Mouse (Mus musculus) small intestine, adult 2 months (tissue): Measurements from ENCODE around the gene Il27ra.

Experiments
- CTCF ChIP-seq: fragments of 200-500 bp; IDR thresholded peaks from 2 replicates; pipeline ENCODE4 v1.5.1; 2012; ENCODE audit warnings: low read depth, mild to moderate bottlenecking, control low read depth, inconsistent platforms, low read length, moderate library complexity, mixed read lengths; ENCODE audit not compliant: insufficient replicate concordance, insufficient read length; ENCODE audit errors: extremely low read depth
- POLR2A ChIP-seq: fragments of 200-500 bp; IDR thresholded peaks from 2 replicates; pipeline ENCODE4 v1.6.1; 2012; ENCODE audit warnings: low read depth, mild to moderate bottlenecking, control low read depth, inconsistent platforms, low read length, moderate library complexity

DNA sequence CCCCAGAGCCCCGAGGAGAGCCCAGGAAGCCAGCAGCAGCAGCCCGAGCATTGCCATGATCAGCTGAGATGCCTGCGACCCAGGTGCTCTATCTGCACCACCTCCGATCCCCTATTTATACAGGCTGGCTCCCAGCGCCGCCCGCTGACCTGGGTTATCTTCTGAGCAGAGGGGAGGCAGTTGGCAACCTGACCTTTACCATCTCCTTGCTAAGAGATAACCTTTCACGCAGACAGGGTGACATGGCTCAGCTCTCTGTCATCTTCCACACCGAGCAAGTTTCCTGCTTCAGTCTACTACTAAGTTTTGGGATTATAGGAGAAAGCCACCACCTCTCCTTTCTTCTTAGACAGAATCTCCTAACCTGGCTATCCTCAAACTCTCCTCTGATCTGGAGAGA lies 2.5 kb upstream of the Il27ra start, which contains the start of gene Rln3:
- TF ChIP-seq POLR2A (no peak), CTCF (no peak)
